Mouse (Mus musculus) E14TG2a.4 (cell line): ENCODE results near the gene Ifi209.

ENCODE experiments used
- CTCF ChIP-seq: conservative IDR thresholded peaks from 2 replicates; pipeline ENCODE4 v1.5.1; 2014; ENCODE audit warnings: low read length
- NANOG ChIP-seq: IDR thresholded peaks from 2 replicates; pipeline ENCODE4 v1.6.1; 2014; ENCODE audit warnings: borderline replicate concordance, low read length, mixed read lengths
- POU5F1 ChIP-seq: IDR thresholded peaks from 2 replicates; pipeline ENCODE4 v1.6.1; 2014; ENCODE audit warnings: low read length, borderline replicate concordance

GRCm38 (mm10) chr1:173633969-173634645, 3.4 kb downstream of the Ifi209 start:
- TF ChIP-seq CTCF (no peak), NANOG (no peak), POU5F1 (no peak)
